Mouse (Mus musculus) naive thymus-derived CD4-positive, alpha-beta T cell, adult 2 months (primary cell): ENCODE data around the gene Rpl23a.

ENCODE experiments used
- DNase-seq: peaks from one replicate; pipeline ENCODE4 v3.0.0-alpha.2; 2011; ENCODE audit warnings: low read depth

The Rpl23a gene

GRCm38 (mm10) chr11:78167257-78167959, 16.0 kb downstream of the Rpl23a start:
- no peak for DNase-seq

GRCm38 (mm10) chr11:78166640-78167039, 16.7 kb downstream of the Rpl23a start:
- DNase-seq = no peak

- no peak for DNase-seq
Observed at GRCm38 (mm10) chr11:78166161-78166560, 17.2 kb downstream of the Rpl23a start.

GRCm38 (mm10) chr11:78165761-78166109, 17.6 kb downstream of the Rpl23a start:
- DNase-seq = no peak

- peak; percentile 91 for DNase-seq
Observed at GRCm38 (mm10) chr11:78164924-78165760, 18.2 kb downstream of the Rpl23a start, which contains the start of gene Traf4. TSS of gene Traf4 (minus strand) at chr11:78165589.

- DNase-seq = no peak
Observed at GRCm38 (mm10) chr11:78164604-78164923, 18.8 kb downstream of the Rpl23a start.

- DNase-seq = peak; percentile 59
Observed at GRCm38 (mm10) chr11:78163681-78164603, 19.4 kb downstream of the Rpl23a start.

- peak; percentile 42 for DNase-seq
Observed at GRCm38 (mm10) chr11:78163045-78163444, 20.3 kb downstream of the Rpl23a start.

GRCm38 (mm10) chr11:78162504-78162903, 20.9 kb downstream of the Rpl23a start:
- no peak for DNase-seq

GRCm38 (mm10) chr11:78161968-78162367, 21.4 kb downstream of the Rpl23a start:
- DNase-seq = no peak

GRCm38 (mm10) chr11:78161169-78161568, 22.2 kb downstream of the Rpl23a start:
- DNase-seq = no peak

- no peak for DNase-seq
Observed at GRCm38 (mm10) chr11:78160675-78161074, 22.7 kb downstream of the Rpl23a start.

GRCm38 (mm10) chr11:78160171-78160570, 23.2 kb downstream of the Rpl23a start:
- DNase-seq = no peak

- DNase-seq = peak; percentile 15
Observed at GRCm38 (mm10) chr11:78159557-78159956, 23.8 kb downstream of the Rpl23a start.

- DNase-seq = peak; percentile 94
Observed at GRCm38 (mm10) chr11:78159096-78159495, 24.3 kb downstream of the Rpl23a start.

GRCm38 (mm10) chr11:78156156-78156699, 27.2 kb downstream of the Rpl23a start:
- no peak for DNase-seq

GRCm38 (mm10) chr11:78155674-78156073, 27.7 kb downstream of the Rpl23a start:
- no peak for DNase-seq

GRCm38 (mm10) chr11:78153778-78154177, 29.6 kb downstream of the Rpl23a start:
- no peak for DNase-seq

GRCm38 (mm10) chr11:78152299-78153231, 30.8 kb downstream of the Rpl23a start:
- no peak for DNase-seq

GRCm38 (mm10) chr11:78151161-78151560, 32.2 kb downstream of the Rpl23a start:
- peak; percentile 38 for DNase-seq
